Mouse (Mus musculus): Measurements from ENCODE around the gene Ppp1r12b.

Gene Ppp1r12b

DNA sequence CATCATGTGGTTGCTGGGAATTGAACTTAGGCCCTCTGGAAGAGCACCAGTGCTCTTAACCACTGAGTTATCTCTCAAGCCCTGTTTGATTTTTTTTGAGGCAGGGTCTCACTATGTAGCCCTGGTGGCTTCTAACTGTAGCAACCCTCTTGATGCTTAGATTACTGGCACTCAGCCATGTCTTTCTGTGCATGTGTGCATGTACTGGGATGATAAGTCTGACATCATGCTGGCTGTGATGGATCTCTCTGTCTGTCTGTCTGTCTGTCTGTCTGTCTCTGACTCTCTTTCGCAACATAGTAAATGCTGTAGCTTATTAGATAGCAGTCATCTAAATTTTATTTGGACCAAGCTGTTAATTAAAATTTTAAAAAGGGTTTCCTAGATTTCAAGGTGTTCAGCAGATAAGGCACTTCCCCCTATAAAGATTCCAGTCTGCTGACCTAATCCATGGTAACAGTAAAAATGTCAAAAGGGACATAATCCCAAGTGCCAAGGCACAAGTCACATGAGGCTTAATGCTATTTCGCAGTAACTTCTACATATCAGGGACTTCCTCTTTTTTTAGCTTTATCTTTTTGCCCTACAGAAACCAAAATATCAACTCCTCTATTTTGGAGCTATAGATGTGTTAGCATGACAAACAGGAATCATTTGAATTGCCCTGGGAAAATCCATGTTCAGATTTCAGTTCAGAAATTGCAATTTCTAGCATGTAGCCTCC is 164.9 kb downstream of the Ppp1r12b start:
- DNase-seq: no peak

DNA sequence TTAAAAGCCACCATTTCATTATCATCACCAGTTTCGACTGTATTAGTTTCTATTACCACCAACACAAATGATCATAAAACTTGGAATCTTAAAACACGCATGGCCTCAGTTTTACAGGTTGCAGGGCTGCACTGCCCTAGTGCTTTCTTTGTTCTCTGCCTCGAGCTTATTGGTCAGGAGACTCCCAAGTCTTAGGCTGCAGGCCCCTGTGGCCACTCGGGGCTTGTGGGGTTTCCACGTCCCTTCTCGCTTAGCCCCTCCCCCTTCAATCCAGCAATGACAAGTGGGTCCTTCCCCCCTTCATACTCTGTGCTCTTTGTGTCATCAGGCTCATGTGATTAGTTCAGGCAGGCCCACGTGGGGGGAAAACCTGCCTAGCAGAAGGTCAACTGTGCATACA is 167.6 kb downstream of the Ppp1r12b start:
- DNase-seq: no peak

DNA sequence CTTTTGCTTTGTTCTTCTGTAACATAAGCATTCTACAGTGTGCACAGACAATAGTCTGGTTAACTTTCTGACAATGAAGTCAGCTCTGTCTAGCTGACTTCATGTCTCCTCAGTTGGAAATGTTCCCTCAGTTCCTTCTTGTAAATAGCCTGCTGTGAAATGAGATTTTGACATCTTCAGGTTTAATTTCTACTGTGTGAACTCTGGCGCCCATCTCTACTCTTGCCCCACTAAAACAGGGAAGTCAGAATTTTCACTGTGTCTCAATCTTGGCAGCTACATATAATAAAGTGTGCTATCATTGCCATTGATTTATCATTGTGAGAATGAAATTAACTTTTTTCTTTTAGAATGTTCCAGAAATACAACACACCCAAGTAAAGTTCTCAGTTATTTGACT is 170.8 kb downstream of the Ppp1r12b start:
- DNase-seq: no peak

DNA sequence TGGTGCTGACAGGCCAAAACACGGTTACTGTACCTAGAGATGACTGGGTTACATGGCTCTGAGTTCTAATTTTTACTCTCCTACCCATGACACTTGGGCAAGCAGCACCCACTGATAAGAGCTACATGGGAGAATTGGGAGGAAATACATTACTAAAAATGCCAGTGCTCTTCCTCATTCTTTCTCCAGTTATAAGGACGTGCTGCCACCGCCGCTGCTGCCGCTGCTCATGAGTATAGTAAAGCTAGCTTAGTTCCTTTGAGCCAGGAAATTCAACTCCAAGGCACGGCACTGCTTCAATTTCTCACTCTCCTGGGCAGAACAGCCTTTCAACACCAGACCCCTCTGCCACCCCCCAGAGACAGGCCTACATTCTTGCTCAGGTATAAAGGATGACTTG is 171.3 kb downstream of the Ppp1r12b start:
- DNase-seq: no peak

DNA sequence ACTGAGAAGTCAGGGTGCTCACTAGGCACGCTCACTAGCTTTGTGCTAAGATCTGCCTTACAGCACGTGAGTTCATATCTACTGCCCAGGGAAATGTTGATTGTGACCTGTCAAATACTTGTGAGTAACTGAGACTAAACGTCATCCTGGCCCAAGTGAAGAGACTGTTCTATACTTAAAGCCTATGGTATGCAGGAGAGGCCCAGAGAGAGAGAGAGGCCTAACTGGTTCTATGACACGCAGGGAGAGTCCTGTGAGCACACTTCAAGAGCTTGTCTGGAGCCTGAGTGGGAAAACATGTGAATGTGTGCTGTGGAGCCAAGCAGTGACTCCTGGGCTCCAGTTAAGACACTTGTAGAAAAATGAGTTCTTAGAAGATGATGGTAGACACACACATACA is 171.8 kb downstream of the Ppp1r12b start:
- no peak for DNase-seq

DNA sequence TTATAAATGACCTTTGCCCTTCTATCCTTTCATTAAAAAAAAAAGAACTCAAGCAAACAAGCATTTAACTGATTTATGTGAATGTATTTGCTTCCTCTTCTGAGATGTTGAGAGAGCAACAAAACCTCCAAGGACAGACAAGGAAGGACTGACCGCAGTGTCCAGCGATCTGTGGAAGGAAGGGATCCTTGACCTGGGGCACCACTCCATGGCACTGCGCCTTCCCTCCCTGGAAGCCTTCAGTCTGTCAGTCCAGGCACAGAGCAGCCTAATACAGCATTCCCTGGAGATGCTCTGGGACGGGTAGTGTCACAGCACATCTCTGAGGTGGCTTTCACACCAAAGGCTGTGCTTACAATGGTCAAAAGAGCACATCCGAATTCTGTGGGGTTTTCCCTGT is 172.9 kb downstream of the Ppp1r12b start:
- no peak for DNase-seq

DNA sequence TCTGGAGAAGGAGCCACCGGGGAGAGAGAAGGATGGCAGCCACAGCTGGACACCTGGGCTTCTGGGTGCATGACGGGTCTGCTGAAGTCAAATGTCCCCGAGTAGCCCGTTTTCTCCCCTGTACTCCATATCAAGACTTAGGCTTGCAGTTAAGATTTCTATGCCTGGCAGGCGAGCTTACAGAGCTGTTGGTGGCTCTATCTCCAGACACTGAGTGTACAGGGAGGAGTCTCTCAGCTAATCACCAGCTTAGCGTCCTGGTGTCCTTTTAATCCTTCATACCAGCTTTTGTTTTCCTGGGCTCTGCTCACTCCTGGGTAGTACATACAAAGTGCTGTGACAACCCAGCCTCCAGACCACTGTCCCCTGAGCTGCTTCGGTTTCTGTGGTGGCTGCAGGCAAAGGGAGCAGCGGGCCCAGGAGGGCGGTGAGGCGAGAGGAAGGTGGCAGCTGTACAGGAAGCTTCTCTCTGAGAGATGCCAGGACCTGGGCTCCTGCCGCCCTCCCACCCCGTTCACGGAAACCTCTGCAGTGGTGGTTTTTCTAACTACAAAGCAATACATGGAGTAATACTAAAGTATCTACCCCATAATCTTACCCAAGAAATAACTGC is 177.7 kb downstream of the Ppp1r12b start:
- DNase-seq: peak; percentile 26

DNA sequence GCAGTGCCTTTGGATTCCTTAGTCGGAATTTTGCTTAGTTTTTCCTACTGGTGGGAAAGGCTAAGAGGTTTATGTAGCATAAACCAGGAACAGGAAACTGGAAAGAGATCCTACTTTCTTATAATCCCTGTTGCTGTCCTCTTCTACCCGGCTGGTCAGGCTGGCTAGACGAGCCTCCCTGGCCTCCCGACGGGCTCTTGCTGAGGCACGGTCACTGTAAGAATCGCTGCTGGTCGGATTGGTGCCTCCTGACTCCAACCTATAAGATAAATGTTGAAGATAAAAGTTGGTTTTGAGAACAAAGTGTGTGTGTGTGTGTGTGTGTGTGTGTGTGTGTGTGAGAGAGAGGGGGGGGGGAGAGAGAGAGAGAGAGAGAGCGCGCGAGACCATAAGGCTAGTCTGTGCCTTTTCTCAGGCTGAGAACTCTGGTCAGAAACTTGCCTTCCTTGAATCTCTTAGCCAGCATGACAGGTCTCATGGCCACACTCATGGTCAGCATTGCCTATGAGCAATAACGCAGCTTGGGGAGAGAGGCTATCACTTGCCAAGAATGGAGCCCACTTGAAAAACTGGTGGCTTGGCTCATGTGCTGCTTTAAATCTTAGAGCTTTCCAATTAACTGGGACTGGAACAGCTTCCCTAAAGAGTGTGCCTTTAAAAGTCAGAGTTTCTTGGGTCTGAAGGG is 178.4 kb downstream of the Ppp1r12b start:
- DNase-seq: no peak

DNA sequence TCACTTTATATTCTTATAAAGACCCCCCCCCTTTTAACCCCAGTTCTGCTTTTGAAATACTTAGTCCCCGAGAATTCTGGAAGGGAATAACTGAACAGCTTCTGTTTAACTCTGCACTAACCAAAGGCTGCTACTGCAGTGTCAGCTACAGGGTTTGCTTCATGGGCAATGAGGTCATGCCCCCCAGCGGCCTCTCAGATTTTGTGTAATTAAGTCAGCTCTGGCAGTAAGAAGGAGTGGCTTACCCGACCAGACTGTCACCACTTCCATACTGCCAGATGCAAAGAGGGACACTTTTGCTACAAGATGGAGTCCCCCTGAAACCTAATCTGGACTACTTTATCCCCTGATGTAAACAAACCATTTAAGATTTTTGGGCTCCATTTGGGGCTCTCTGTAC is 180.1 kb downstream of the Ppp1r12b start:
- DNase-seq: no peak

DNA sequence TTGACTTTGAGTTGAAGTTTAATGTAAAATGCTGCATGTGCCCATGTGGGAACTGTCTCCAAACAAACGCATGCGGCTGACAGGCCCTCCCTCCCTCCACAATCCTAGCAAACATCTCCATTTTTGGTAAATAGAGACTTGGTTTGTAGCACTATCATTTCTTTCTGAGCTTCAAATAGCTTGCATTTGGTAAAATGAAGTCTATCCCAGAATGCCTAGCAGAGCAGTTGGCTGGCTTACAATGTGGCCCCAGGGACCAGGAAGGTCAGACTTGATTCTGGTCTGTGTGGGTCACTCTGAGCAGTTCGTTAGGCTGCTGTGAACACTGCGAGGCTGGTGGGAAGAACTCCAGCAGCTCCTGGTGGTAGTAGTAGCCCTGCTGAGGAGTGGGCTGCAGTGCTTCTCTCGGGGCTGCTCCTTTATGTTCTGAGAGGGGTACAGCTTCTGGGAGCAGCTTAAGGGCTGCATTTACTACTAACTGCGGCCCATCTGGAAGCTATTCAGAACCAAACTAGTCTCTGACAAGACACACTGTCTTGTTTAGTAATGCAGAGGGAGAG is 180.9 kb downstream of the Ppp1r12b start:
- no peak for DNase-seq

DNA sequence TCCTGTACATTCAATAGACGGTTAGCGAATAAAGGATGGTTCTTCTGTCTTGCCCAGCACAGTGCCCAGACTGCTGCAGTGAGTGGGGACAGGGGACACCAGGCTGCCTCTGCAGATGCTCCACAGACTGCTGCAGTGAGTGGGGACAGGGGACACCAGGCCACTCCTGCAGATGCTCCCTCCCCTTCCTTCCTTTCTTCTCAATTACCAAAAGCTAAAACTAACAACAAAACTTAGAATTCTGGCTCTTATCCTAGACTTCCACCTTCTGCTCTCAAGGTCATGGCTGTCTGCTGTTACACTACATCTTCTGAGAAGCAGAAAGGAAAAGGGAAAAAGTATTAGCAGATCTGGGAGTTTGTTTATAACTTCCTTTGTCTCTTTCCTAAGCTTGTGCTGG is 181.5 kb downstream of the Ppp1r12b start:
- DNase-seq: no peak

DNA sequence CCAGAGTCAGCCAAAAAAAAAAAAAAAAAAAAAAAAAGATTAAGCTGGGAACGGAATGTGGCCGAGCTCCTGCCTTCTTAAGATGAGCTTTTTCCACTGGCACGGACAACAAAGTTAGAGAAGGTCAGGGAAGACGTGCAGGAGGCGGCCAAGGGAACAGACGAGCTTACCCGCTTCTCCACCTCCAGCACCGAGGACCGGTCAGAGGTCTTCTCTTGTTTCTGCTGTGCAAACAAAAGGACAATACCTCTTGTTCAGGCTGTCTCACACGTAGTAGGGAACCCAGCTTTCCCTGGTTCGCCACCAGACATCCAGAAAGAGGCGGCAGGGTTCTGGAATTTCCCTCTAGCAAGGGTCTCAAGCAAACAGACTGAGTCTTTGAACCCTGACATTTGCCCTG is 182.5 kb downstream of the Ppp1r12b start:
- peak; percentile 0 for DNase-seq

DNA sequence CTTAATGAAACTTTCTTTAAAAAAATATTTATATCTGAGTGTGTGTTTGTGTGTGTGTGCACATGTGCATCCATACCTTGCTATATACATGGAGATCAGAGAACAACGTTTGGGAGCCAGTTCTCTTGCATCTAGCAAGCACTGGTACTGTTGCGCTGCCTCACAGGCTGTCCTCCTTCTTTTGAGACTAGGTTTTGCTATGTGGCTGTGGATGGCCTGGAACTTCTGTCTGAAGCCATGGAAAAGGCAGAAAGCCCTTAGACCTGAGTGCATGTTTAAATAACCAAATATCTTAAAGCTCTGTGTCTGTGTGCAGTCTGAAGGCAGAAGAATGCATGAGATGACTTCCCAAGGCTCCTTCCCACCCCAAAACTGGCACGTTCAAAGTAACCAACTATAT is 182.9 kb downstream of the Ppp1r12b start:
- DNase-seq: no peak

DNA sequence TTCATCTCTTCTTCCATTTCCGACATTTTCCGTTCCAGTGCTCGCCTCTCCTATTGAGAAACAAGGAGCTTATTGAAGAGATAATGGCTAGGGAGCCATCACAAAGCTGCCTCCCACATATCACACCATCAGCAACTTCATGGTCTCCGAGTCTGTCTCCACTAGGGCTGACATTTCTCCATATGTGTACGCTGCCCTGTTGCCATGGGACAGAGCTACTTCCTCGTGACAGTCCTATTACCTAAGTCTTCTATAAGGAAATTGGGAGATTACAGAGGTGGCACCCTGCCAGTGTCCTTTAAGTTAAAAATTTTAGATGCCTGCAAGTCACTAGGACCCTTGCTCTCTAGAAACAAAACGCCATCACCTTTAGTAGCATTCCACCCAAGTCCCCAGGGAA is 183.7 kb downstream of the Ppp1r12b start:
- DNase-seq: peak; percentile 1

DNA sequence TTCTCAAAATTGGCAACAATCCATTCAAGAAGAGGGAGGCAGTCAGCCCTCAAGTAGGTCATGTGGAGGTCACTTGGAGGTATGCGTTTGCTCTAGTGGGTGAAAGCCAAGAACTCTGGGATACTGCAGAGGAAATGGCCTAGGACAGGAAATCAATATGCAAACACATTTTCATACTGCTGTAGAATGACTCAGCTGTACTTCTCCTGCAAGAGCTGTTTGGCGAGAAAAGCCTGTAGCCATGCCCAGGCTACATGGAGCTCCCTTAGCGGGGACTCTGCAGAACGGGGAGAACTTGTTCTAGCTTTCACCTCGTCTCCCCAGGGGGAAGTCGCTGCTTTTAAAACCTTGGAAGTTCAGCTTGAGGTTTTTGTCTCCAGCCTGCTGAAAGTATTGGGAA is 184.4 kb downstream of the Ppp1r12b start:
- DNase-seq: peak; percentile 1

DNA sequence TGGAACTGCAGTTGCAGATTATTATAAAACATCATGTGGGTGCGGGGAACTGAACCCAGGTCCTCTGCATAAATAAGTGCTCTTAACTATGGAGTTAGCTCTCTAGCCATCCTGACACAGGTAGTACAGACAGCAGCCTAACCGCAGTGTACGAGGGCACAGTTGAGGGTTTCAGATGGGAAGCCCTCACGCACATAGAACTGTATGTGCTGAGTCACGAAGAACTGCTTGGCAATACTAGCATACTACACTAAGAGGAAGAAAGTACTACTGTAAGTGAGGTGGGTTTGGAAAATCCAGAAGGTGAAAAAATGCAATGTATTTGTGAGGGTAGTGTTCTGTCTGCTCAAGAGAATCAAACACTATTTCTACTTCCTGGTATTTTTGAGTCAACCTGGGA is 185.4 kb downstream of the Ppp1r12b start:
- DNase-seq: peak; percentile 2

DNA sequence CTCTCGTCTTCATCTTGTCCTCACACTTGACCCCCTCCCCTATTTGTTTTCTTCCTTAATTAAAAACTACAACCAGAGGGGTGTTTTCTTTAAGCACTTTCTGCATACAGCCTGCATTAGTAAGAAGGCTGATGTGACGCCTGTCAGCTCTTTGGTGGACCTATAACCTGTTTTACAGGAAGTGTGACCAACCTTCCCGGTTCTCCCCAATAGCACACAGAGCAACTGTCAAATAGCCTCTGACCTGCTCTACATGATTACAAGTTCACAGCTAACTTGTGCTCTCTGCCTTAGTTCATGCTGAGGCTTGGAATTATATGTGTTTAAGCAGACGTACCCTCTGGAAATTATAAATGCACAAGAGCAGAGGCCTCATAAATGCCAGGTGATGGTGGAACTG is 189.3 kb downstream of the Ppp1r12b start:
- no peak for DNase-seq

DNA sequence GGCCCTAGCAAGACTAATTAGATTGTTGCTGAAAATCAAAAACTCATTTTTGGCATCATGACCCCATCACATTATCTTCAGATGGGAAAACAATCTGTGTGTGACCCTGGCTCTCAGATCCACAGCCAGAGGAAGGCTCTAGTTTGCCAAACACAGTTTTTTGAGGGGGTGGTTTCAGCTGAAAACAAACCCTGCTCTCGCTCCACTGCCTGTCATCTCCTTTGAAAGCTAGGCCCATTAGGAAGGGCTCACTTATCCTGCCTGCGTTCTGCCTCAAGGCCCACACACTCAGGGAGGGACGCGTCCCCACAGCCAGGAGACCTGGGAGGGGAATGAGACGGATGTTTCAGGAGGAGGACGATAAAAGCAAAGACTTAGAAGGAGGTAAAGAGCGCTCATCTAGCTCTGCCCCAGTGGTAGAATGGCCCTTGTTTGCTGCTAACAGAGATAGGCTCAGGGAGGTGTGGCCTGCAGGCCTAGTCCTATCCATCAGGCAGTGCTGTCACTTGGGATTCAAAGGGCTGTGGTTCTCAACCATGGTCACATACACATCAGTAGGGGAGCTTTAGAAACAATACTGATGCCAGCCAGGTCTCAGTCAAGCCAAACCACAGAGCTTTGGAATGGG is 190.8 kb downstream of the Ppp1r12b start:
- DNase-seq: peak; percentile 1

DNA sequence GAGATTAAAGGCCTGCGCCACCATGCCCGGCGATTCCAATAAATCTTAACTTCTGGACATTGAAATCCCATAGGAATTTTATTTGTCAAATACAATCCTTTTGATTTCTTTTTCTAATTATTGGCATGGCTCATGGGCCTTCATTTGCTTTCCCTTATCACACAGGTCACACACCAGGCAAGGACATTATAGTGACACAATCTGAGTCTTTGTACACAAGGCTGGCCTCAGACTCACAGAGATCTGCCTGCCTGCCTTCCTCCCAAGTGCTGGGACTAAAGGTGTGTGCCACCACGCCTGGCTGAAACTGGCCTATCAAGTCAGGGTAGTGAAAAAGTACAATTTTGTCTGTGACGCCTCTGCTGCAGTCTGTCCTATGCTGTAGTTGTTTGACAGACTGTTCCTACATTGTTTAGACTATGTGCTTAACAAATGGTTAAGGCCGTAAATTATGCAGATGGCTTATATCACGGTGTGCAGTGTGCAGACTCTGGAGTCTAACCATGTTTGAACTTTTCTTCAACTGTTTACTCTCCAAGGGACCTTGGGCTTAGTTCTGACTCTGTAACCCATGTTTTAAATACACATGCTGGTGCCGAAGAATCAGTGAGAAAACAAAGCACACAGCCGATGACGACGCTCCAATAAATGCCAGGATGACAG is 191.8 kb downstream of the Ppp1r12b start:
- no peak for DNase-seq

DNA sequence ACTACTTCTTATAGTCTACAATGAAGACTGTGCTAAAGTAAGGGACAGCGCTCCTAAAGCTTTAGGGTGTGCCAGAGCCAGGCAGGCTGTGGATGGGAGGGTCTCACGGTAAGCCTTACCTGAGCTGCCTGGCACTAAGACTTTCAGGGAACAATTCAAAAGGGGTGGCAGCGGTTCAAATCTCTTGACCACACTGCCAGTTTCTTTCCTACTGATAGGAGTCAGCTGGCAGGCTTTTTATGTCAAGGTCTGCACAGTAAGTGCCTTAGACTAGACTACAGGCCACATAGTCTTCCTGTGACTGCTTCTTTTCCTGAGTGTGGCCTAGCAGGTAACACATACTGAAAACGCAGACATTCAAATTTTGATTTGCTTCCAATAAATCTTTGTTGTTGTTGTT is 192.5 kb downstream of the Ppp1r12b start:
- no peak for DNase-seq

DNA sequence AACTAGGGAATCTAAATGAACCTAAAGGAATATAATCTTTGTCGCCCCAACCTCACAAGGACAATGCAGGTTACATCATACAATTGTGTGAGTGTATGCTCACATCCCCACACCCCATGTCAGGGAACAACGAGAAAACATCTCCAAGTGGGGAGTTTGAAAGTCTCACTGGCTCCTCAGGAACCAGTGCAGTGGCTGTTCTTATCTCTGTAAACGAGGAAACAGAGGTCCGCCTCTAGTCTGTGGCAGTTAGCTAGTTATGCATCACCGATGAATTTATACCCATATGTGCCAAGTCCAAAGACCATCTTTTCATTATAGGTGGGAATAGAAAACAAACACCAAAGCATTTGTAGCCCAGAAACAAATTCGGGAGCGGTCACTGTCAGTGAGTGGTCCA is 194.2 kb downstream of the Ppp1r12b start:
- no peak for DNase-seq

DNA sequence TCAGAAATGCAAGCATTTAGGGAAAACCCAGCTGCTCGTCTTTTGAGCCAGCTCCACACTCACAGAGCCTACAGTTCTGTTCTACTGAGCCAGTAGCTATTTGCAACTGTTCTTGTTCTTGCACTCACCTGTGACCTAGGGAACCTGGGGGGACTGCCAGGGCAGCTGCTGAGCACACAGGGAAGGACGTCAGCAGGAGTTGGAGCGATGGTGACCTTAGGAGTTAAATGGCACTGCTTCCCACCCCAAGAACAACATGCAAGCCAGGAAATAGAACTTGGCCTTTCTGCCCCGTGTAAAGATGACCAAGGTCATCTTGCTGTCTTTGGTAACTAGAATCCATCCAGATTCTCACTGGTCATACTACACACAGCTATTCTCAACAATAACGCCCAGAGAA is 195.1 kb downstream of the Ppp1r12b start:
- no peak for DNase-seq

DNA sequence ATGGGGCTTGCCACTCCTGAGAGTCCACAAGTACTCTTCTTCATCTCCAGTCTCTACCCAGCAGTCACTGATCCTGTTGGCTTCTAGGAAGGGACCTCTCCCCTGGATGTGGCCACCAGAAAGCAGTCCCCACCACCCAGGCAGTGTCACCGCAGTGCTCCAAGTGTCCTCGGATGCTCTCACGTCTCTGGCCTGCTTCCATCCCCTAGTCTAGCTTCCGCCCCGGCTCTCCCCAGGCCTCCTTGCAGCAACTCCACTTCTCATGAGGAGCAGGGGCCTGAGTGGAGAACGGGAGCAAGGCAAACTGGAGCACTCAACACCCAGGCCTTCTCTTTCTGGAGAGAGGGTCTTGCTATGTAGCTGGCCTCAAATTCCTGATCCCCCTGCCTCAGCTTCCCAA is 196.6 kb downstream of the Ppp1r12b start:
- peak; percentile 37 for DNase-seq
